Mouse (Mus musculus) midbrain, embryonic 10.5 days (tissue): ENCODE results near the gene Ulk4. TPM values are rescaled to one million over a fixed set of nuclear protein-coding genes. Genes with fewer than 3 reads are reported as not detected.
A peak's percentile ranks its signal among the peaks of the same experiment; 100 is the strongest.

Experiments
- DNase-seq: peaks from one replicate; pipeline ENCODE4 v3.0.0-alpha.2; 2017; ENCODE audit warnings: low spot score
- H3K27ac ChIP-seq: fragments of 300-500 bp; sonication (generic); replicated peaks from 2 replicates; pipeline ENCODE4 v1.5.1; 2016; ENCODE audit warnings: mild to moderate bottlenecking
- H3K27me3 ChIP-seq: fragments of 300-500 bp; sonication (generic); 2 replicates; pipeline ENCODE4 v1.6.1; 2016; ENCODE audit warnings: low read depth, mild to moderate bottlenecking; ENCODE audit not compliant: poor library complexity, severe bottlenecking
- H3K36me3 ChIP-seq: fragments of 300-500 bp; sonication (generic); 2 replicates; pipeline ENCODE4 v1.6.1; 2016; ENCODE audit warnings: mild to moderate bottlenecking, moderate library complexity
- H3K4me1 ChIP-seq: fragments of 300-500 bp; sonication (generic); 2 replicates; pipeline ENCODE4 v1.6.1; 2016
- H3K4me3 ChIP-seq: fragments of 300-500 bp; sonication (generic); 2 replicates; pipeline ENCODE4 v1.5.1; 2016; ENCODE audit warnings: mild to moderate bottlenecking, moderate library complexity
- H3K9me3 ChIP-seq: fragments of 300-500 bp; sonication (generic); replicated peaks from 2 replicates; pipeline ENCODE4 v1.6.1; 2016; ENCODE audit warnings: mild to moderate bottlenecking
- WGBS: fragments of 180-500 bp; shearing (Covaris S2); methylation state at CpG from one replicate; pipeline ENCODE4 v1.1.7; 2016; 5-methylcytosine and 5-hydroxymethylcytosine counted together
- polyA plus RNA-seq: library from polyadenylated mRNA; unstranded; fragments of >200 nt; fragmentation: Nextera tagmentation; extraction: Ambion mirVana; gene quantifications from 2 replicates; pipeline ENCODE4 v1.2.1, GENCODE M21; 2016

The Ulk4 gene
- polyA plus RNA-seq, 1 experiment from 2014 or later = 147 TPM

DNA sequence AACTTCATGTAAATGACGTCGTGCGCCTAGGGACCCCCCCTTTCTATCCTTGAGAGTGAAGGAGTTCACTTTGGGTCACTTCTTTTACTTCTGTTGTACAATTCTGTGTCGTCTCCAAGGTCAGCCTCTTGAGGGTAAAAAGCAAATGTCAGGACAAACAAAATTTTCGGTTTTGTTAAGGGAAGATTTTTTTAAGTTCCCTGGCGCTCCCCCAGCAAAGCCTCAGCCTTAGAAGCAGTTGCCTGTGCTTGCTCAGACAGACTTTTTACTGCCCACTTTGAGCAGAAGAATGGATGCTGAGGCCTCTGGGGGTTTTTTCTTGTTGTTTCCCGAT, 21.0 kb upstream of the Ulk4 start:
- H3K4me1 ChIP-seq = peaks cover 61% of the 10 kb centered on the region
- no peak for DNase-seq
- no peaks in the 10 kb centered on the region for H3K9me3 ChIP-seq
- H3K4me3 ChIP-seq = peak overlapping the region; percentile 96
- no peaks in the 10 kb centered on the region; the same call in 1 of the 2 replicates for H3K36me3 ChIP-seq
- peak overlapping the region; percentile 97 for H3K27ac ChIP-seq
- peaks cover 33% of the 10 kb centered on the region for H3K27me3 ChIP-seq
- 4% methylated on average over 7 of the region's 7 CpGs for WGBS

DNA sequence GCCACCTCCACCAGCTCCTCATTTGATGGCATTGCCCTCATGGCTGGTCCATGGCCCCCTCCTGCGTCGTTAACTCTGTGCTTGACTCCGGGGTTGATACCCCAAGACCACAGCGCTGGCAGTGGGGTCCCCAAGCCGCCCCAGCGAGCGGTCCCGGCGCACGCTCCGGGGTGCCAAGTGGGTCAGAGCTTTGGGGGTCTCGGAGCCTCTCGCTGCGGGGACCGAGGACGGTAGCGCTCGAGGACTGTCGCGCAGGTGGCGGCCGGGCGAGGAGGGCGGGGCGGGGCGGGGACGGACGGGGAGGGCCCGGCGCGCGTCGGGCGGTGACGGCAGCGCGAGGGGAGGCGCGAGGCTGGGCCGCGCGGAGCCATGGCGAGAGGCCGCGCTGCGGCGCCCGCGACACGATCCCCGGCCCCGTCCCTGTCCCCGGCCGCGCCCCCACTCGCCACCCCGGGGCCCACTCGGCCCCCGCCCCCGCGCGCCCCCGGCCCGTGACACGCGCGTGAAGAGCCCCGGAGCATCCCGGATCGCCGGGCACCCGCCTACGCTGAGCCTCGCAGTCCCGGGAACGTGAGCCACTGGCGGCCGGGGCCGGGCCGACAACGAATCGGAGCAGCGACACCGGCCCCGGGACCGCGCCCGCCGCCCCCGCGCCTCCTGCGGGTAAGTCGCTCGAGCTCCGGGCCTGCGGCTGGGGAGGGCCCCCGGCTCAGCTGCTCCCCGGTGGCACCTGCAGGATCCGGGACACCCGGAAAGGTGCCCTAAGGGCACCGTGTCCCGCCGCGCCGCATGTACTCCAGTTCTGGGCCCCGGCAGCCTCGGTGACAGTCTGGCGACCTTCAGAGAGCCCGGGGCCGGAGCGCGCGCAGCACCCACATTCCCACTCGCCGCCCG, 20.4 kb upstream of the Ulk4 start, which contains the start of gene Trak1:
Gene Trak1, plus strand, starts transcription at position 332 of the 894 bp plus-strand sequence.
- under 1% methylated on average over 92 of the region's 116 CpGs for WGBS
- no peaks in the 10 kb centered on the region for H3K9me3 ChIP-seq
- peak within 1 kb of the TSS; percentile 97 for H3K27ac ChIP-seq
- peaks cover 55% of the 10 kb centered on the region for H3K4me1 ChIP-seq
- H3K27me3 ChIP-seq = peaks cover 33% of the 10 kb centered on the region
- DNase-seq = peak; percentile 75
- peak within 1 kb of the TSS; percentile 96 for H3K4me3 ChIP-seq
- no peaks in the 10 kb centered on the region; the same call in 1 of the 2 replicates for H3K36me3 ChIP-seq

DNA sequence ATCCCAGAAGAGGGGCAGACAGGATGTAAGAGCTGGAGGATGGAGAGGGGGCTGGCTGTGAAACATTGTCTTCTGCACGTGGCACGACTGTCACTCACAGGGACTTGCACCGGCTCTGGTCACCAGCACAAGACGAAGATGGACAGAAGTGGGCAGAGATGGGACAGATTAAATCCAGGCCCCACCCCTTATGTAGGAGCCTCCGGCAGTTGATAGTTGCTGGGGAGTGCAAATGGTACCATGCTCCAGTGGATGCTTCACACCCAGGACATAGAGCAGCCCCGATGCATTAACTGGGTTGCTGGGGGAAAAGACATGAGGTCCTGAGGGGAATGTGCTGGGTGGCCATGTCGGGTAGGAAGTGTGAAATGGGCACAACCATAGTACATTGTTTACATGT, 18.2 kb upstream of the Ulk4 start:
- Histone ChIP-seq H3K9me3 (no peaks in the 10 kb centered on the region; the same call in 1 of the 2 replicates), H3K4me1 (peaks cover 35% of the 10 kb centered on the region), H3K27me3 (peaks cover 33% of the 10 kb centered on the region), H3K27ac (no peak overlapping the region), H3K4me3 (no peak overlapping the region), H3K36me3 (no peaks in the 10 kb centered on the region)
- DNase-seq = no peak
- 86% methylated on average over 7 of the region's 7 CpGs for WGBS

DNA sequence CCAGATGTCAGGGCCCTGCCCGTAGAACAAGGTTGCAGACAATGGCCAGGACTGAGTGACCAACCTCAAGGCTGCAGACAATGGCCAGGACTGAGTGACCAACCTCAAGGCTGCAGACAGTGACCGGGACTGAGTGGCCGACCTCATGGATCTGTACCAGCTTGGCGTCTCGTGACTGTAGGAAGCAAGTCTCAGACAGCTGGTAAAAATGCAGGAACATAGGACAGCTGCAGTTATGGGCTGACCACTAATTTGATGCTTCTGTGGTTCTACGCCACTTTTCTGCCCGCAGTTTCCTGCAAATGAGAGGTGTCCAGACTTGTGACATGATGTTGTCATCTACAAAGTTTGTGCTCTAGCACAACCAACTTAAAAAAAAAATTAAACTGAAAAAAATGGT, 16.2 kb upstream of the Ulk4 start:
- DNase-seq = no peak
- H3K9me3 ChIP-seq = peaks cover 6% of the 10 kb centered on the region; the same call in 1 of the 2 replicates
- 93% methylated on average over 7 of the region's 7 CpGs for WGBS
- H3K27me3 ChIP-seq = peaks cover 33% of the 10 kb centered on the region
- H3K27ac ChIP-seq = no peak overlapping the region
- H3K36me3 ChIP-seq = no peaks in the 10 kb centered on the region
- H3K4me1 ChIP-seq = peaks cover 15% of the 10 kb centered on the region
- no peak overlapping the region for H3K4me3 ChIP-seq

DNA sequence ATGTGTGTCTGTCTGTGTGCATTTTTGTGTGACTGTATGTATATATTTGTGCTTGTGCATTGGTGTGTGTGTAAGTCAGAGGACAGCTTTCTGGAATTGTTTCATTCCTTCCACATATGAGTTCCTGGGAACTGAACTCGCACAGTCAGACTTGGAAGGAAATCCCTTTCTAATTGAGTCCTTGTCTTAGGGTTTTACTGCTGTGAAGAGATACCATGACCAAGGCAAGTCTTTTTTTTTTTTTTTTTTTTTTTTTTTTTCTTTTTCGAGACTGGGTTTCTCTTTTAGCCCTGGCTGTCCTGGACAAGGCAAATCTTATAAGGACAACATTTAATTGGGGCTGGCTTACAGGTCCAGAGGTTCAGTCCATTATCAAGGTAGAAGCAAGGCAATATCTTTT, 14.3 kb upstream of the Ulk4 start:
- Histone ChIP-seq H3K4me3 (no peak overlapping the region), H3K27me3 (peaks cover 25% of the 10 kb centered on the region), H3K4me1 (peaks cover 2% of the 10 kb centered on the region), H3K9me3 (peaks cover 6% of the 10 kb centered on the region; the same call in 1 of the 2 replicates), H3K36me3 (no peaks in the 10 kb centered on the region), H3K27ac (no peak overlapping the region)
- no peak for DNase-seq
- 83% methylated on average over 2 of the region's 2 CpGs for WGBS

DNA sequence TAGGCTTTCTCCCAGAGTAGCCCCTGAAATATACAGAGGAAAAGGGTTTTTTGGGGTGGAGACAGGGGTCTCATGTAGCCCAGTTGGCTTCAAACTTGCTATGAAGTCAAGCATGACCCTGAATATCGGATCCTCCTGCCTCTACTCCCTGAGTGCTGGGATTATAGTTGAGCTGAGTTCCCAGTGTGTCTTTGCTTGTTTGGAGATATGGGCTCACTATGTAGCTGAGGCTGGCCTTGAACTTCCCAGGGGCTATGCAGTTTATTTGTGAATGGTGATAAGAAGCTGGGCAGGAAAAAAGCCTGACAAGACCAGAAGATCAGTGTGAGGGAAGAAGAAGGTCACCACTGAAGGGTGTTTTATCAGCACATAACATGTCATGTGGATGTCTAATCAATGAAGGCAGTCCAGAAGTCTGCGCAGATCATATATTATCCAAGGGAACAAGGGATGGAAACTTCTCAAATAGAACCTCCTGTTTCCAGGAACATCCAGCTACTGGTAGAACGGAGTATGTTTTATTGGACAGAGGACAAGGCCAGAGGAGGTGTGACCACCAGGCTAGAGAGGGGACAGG, 9.4 kb upstream of the Ulk4 start:
- Histone ChIP-seq H3K9me3 (peaks cover 24% of the 10 kb centered on the region), H3K27ac (peak overlapping the region; percentile 84), H3K4me1 (peaks cover 11% of the 10 kb centered on the region), H3K4me3 (peak overlapping the region; percentile 56), H3K27me3 (no peaks in the 10 kb centered on the region), H3K36me3 (peaks cover 14% of the 10 kb centered on the region)
- WGBS = 73% methylated on average over 3 of the region's 3 CpGs
- DNase-seq = no peak

DNA sequence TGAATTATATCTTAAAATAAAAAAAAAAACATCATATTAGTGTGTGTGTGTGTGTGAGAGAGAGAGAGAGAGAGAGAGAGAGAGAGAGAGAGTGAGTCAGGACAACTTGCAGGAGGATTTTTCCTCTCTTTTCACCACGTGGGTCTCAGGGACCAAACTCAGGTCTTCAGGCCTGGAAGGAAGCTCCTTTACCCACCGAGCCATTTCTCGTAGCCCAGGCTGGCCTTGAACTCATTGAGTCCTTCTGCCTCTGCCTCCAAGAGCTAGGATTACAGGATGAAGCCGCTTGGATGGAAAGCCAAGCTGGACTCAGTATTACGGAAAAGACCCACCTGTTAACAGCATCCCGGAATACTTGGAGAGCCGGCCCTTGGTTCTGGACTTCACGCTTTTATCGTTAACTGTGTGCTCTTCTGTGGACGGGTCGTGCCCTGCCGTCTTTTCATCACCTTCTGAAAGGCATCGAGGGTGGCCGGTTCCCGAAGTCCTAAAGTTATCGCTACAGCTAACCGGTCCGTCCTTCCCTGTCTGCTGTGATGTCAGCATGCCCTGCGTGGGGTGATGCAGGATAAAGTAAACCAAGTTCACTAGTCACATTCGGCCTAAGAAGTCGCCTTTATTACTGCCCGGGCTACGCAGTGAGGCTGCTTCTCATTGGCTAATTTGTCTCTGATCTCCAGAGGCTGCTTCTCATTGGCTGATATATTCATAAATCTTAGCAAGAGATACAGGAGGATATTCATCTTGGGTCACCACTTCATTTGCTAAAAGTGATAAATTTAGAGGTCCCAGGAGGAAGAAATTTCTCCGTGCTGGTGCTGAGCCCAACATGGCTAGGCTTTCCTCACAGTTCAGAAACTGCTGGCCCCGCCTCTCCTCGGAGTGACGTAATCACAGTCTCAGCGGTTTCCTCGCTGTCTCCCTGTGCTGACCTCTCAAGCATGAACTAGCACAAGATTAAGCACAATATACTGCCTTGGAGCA, 8.6 kb upstream of the Ulk4 start:
- peaks cover 24% of the 10 kb centered on the region for H3K9me3 ChIP-seq
- H3K27me3 ChIP-seq = no peaks in the 10 kb centered on the region
- H3K4me3 ChIP-seq = peak overlapping the region; percentile 56
- 22% methylated on average over 29 of the region's 29 CpGs for WGBS
- H3K4me1 ChIP-seq = peaks cover 11% of the 10 kb centered on the region
- H3K27ac ChIP-seq = peak overlapping the region; percentile 84
- peaks cover 14% of the 10 kb centered on the region for H3K36me3 ChIP-seq
- peak; percentile 73 for DNase-seq

DNA sequence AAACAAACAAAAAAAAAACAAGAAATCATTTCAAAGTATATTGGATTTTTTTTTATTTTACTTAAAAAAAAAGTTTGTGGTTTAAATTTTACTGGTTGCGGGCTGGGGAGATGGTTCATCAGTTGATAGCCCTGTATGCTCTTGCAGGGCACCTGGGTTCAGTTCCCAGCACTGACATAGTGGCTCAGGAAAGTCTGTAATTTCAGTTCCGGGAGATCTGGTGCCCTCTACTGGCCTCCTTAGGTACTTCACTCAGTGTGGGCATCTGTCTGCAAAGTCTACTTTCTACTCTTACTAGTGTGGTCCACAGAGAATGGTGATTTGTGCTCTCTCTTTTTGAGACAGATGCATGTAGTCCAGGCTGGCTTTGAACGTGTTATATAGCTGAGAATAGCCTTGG, 7.4 kb upstream of the Ulk4 start:
- DNase-seq = peak; percentile 32
- peaks cover 19% of the 10 kb centered on the region for H3K9me3 ChIP-seq
- peaks cover 11% of the 10 kb centered on the region for H3K4me1 ChIP-seq
- no peak overlapping the region for H3K4me3 ChIP-seq
- WGBS = 85% methylated on average over 3 of the region's 3 CpGs
- peaks cover 19% of the 10 kb centered on the region for H3K36me3 ChIP-seq
- no peaks in the 10 kb centered on the region for H3K27me3 ChIP-seq
- no peak overlapping the region for H3K27ac ChIP-seq

DNA sequence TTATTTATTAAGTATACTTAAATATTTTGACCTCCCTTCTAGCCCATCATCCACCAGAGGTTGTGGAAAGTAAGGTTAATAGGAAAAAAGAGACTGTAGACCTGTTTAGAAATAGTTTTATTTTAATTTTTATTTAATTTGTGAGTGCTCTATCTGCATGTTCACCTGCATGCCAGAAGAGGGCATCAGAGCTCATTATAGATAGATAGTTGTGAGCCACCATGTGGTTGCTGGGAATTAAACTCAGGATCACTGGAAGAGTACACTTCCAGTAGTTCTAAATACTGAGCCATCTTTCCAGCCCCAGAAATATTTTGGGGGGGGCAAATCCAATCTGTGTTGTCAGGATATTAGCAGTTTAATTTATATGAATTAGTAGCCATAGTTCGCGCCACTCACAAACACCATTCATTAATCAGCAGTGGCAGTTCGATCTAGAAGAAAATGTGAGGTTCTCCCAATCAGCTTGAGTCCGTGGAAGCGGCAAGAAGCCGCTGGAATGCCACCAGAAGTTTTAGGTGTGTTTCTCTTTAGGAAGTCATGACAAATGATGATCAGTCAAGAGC, 6.7 kb upstream of the Ulk4 start:
- Histone ChIP-seq H3K27me3 (no peaks in the 10 kb centered on the region), H3K27ac (no peak overlapping the region), H3K4me1 (peaks cover 13% of the 10 kb centered on the region), H3K36me3 (peaks cover 26% of the 10 kb centered on the region), H3K4me3 (no peak overlapping the region), H3K9me3 (peaks cover 19% of the 10 kb centered on the region)
- DNase-seq = no peak
- 93% methylated on average over 6 of the region's 6 CpGs for WGBS

DNA sequence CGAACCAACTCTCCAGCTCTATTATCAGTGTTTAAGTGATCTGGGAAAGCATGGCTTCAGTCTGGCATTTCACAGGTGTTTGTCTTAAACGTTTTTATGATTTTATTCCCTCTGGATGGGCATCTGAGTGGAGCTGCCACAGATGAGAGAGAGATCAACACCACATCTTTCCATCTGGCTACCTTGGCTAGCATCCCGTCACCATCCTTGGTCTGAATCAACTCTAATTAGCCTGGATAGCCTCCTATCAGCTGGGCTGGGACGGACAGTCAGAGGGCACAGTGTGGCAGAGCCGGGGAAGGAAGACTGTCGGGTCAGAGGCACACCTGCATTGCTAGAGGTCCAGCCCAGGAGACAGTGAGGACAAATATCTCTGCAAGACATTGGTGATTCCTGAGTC, 4.9 kb upstream of the Ulk4 start:
- Histone ChIP-seq H3K27me3 (no peaks in the 10 kb centered on the region), H3K4me3 (no peak overlapping the region), H3K9me3 (peaks cover 19% of the 10 kb centered on the region), H3K27ac (no peak overlapping the region), H3K36me3 (peaks cover 26% of the 10 kb centered on the region), H3K4me1 (peaks cover 23% of the 10 kb centered on the region)
- 82% methylated on average over 6 of the region's 6 CpGs for WGBS
- no peak for DNase-seq

DNA sequence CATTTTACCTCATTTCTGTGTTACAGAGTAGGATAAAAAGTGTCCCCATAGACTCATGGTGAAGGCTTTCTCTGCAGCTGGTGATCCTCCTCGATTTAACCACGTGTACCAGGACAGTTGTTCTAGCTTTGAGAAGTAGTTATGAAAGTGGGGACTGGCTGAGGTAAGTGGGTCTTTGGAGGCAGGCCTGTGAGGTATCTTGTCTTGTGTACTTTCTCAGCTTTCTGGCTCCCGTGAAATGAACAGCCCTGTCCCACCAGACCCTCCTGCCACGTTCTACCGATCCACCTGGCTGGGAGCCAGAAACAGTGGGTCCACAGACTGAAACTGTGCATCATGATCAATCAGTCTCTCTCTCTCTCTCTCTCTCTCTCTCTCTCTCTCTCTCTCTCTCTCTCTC, 2.2 kb upstream of the Ulk4 start:
- 92% methylated on average over 5 of the region's 5 CpGs for WGBS
- DNase-seq = no peak
- Histone ChIP-seq H3K9me3 (peaks cover 15% of the 10 kb centered on the region), H3K4me3 (no peak overlapping the region), H3K4me1 (peaks cover 26% of the 10 kb centered on the region), H3K27ac (no peak overlapping the region), H3K36me3 (peaks cover 26% of the 10 kb centered on the region), H3K27me3 (no peaks in the 10 kb centered on the region)

DNA sequence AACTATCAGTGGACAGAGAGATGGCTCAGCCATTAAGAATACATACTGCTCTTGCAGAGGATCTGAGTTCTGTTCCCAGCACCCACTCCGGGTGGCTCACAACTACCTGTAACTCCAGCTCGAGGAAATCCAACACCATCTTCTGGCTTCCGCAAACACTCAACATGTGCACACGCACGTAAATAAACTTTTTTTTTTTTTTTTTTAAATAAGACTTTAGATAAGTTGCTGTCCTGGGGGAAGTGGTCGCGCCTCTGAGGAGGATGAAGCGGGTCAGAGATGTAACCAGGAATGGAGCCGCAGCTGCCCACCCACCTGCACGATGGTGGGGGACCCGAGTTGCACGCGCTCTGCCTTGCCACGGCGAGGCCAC, 266 bp downstream of the Ulk4 start:
- peak overlapping the region; percentile 94 for H3K27ac ChIP-seq
- no peaks in the 10 kb centered on the region for H3K27me3 ChIP-seq
- peak overlapping the region; percentile 76 for H3K4me3 ChIP-seq
- H3K4me1 ChIP-seq = peaks cover 26% of the 10 kb centered on the region
- no peak for DNase-seq
- H3K36me3 ChIP-seq = peaks cover 20% of the 10 kb centered on the region
- whole genome bisulfite sequencing = 15% methylated on average over 15 of the region's 15 CpGs
- no peaks in the 10 kb centered on the region for H3K9me3 ChIP-seq
